Mouse (Mus musculus): ENCODE measurements around the gene Lats1. TPM values are rescaled to one million over a fixed set of nuclear protein-coding genes. Genes with fewer than 3 reads are reported as not detected.

Lats1 gene
- polyA plus RNA-seq, 1 experiment from 2014 or later: 3.1 TPM

- ATAC-seq (ENCODE audit: extremely low read depth, insufficient number of reproducible peaks, low FRiP score, low TSS enrichment): peak; percentile 86
- H3K27me3 ChIP-seq (replicated peaks): no peaks in the 10 kb centered on the region
- peak overlapping the region; percentile 87 for H3K4me2 ChIP-seq
- under 1% methylated on average over 62 of the region's 64 CpGs for WGBS
- H3K4me3 ChIP-seq: peak overlapping the region; percentile 95
- H3K27ac ChIP-seq (replicated peaks): peak overlapping the region; percentile 98
- H3K9ac ChIP-seq: peak overlapping the region; percentile 100
- peaks cover 54% of the 10 kb centered on the region for H3K4me1 ChIP-seq
- H3K9me3 ChIP-seq: no peaks in the 10 kb centered on the region
- peaks cover 32% of the 10 kb centered on the region for H3K36me3 ChIP-seq
Observed at GRCm38 (mm10) chr10:7681343-7682025, 470 bp downstream of the Lats1 start.

GRCm38 (mm10) chr10:7682249-7682648 is 1.2 kb downstream of the Lats1 start:
- Histone ChIP-seq H3K27ac (replicated peaks) (peak overlapping the region; percentile 98; the same call in 1 of the 2 replicates), H3K9me3 (no peaks in the 10 kb centered on the region), H3K36me3 (peaks cover 28% of the 10 kb centered on the region), H3K27me3 (replicated peaks) (no peaks in the 10 kb centered on the region), H3K4me1 (peaks cover 61% of the 10 kb centered on the region), H3K4me2 (peak overlapping the region; percentile 87), H3K4me3 (peak overlapping the region; percentile 95), H3K9ac (peak overlapping the region; percentile 100)
- 50% methylated on average over 3 of the region's 3 CpGs for WGBS
- no peak for ATAC-seq (ENCODE audit: extremely low read depth, insufficient number of reproducible peaks, low FRiP score, low TSS enrichment)

DNA sequence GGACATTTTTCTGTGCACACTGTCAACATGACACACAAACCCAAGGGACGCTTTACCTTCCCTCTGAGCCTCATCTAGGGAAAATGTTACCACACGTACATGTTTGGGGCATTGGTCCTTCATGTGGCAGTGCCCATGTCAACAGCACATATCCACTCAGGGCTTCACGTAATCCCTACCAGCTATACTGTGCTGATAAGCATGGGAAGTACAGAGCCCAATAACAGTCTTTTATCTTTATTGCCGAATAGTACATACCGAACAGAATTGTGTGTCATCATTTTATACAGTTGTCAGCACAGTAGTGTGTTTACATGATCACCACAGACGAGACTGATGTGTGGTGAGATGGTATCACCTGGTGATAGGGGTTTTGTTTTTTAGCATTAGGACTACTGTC is 5.9 kb downstream of the Lats1 start:
- Histone ChIP-seq H3K27me3 (replicated peaks) (no peaks in the 10 kb centered on the region), H3K4me3 (no peak overlapping the region), H3K9ac (no peak overlapping the region), H3K9me3 (no peaks in the 10 kb centered on the region), H3K36me3 (peaks cover 17% of the 10 kb centered on the region), H3K4me2 (no peak overlapping the region), H3K27ac (replicated peaks) (no peak overlapping the region), H3K4me1 (peaks cover 54% of the 10 kb centered on the region)
- ATAC-seq (ENCODE audit: extremely low read depth, insufficient number of reproducible peaks, low FRiP score, low TSS enrichment): no peak
- WGBS: 77% methylated on average over 6 of the region's 6 CpGs

- H3K4me2 ChIP-seq: no peak overlapping the region
- no peak overlapping the region for H3K9ac ChIP-seq
- H3K27me3 ChIP-seq (replicated peaks): no peaks in the 10 kb centered on the region
- ATAC-seq (ENCODE audit: extremely low read depth, insufficient number of reproducible peaks, low FRiP score, low TSS enrichment): no peak
- H3K4me1 ChIP-seq: no peaks in the 10 kb centered on the region
- no peaks in the 10 kb centered on the region for H3K9me3 ChIP-seq
- peaks cover 89% of the 10 kb centered on the region for H3K36me3 ChIP-seq
- no peak overlapping the region for H3K4me3 ChIP-seq
- H3K27ac ChIP-seq (replicated peaks): no peak overlapping the region
Observed at GRCm38 (mm10) chr10:7695286-7695685, 14.3 kb downstream of the Lats1 start.

DNA sequence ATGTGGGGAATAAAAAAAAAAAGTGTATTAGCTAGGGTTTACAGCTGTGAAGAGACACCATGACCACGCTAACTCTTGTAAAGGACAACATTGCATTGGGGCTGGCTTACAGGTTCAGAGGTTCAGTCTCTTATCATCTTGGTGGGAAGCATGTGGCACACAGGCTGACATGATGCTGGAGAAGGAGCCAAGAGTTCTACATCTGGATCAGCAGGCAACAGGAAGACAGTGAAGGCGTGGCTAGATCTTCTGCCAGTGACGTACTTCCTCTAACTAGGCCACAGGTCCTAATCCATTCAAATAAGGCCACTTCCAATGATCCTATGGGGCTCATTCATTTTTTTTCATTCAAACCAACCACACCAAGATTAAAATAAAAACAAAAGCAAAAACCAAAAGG is 19.1 kb downstream of the Lats1 start:
- no peak for ATAC-seq (ENCODE audit: extremely low read depth, insufficient number of reproducible peaks, low FRiP score, low TSS enrichment)
- peaks cover 95% of the 10 kb centered on the region for H3K36me3 ChIP-seq
- no peak overlapping the region for H3K4me2 ChIP-seq
- no peak overlapping the region for H3K9ac ChIP-seq
- no peak overlapping the region for H3K27ac ChIP-seq (replicated peaks)
- H3K27me3 ChIP-seq (replicated peaks): no peaks in the 10 kb centered on the region
- WGBS: 72% methylated on average over 3 of the region's 3 CpGs
- no peaks in the 10 kb centered on the region for H3K9me3 ChIP-seq
- no peaks in the 10 kb centered on the region for H3K4me1 ChIP-seq
- no peak overlapping the region for H3K4me3 ChIP-seq

- Histone ChIP-seq H3K27ac (replicated peaks) (0 out of 2 replicates have a peak overlapping the region, but pooled peaks have one; percentile 12), H3K9ac (0 out of 2 replicates have a peak overlapping the region, but pooled peaks have one; percentile 10), H3K4me2 (no peak overlapping the region), H3K4me3 (no peak overlapping the region), H3K4me1 (no peaks in the 10 kb centered on the region), H3K27me3 (replicated peaks) (no peaks in the 10 kb centered on the region), H3K9me3 (no peaks in the 10 kb centered on the region), H3K36me3 (peaks cover 95% of the 10 kb centered on the region)
- WGBS: 87% methylated on average over 6 of the region's 6 CpGs
- no peak for ATAC-seq (ENCODE audit: extremely low read depth, insufficient number of reproducible peaks, low FRiP score, low TSS enrichment)
Observed at GRCm38 (mm10) chr10:7702586-7702985, 21.6 kb downstream of the Lats1 start.

DNA sequence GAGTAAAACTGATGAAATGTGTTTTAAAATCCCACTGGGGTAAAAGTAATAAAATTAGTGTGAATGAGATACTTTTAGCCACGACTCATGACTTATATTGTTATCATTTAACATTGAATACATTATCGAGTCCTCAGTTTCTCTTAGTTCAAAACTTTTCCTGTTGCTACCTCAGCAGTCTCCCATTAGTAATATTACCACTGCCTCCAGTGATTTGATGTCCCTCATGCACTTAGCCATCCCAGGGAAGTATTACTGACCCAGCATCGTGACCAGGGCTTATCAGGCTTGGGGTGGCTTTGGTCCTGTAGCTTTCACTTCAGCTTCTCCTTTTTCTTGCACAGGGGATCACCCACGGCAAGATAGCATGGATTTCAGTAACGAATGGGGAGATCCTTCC is 29.1 kb downstream of the Lats1 start:
- Histone ChIP-seq H3K4me1 (no peaks in the 10 kb centered on the region), H3K27ac (replicated peaks) (no peak overlapping the region), H3K4me3 (no peak overlapping the region), H3K27me3 (replicated peaks) (no peaks in the 10 kb centered on the region), H3K36me3 (peaks cover 90% of the 10 kb centered on the region), H3K9ac (no peak overlapping the region), H3K9me3 (no peaks in the 10 kb centered on the region), H3K4me2 (no peak overlapping the region)
- WGBS: 87% methylated on average over 5 of the region's 5 CpGs
- no peak for ATAC-seq (ENCODE audit: extremely low read depth, insufficient number of reproducible peaks, low FRiP score, low TSS enrichment)

DNA sequence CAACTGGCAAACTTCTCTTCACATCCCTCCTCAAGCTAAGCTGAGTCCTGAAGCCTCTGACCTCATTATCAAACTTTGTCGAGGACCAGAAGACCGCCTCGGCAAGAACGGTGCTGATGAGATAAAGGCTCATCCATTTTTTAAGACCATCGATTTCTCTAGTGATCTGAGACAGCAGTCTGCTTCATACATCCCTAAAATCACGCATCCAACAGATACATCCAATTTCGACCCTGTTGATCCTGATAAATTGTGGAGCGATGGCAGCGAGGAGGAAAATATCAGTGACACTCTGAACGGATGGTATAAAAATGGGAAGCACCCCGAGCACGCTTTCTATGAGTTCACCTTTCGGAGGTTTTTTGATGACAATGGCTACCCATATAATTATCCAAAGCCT is 31.5 kb downstream of the Lats1 start:
- no peak overlapping the region for H3K27ac ChIP-seq (replicated peaks)
- no peak overlapping the region for H3K9ac ChIP-seq
- H3K9me3 ChIP-seq: no peaks in the 10 kb centered on the region
- no peaks in the 10 kb centered on the region for H3K4me1 ChIP-seq
- no peaks in the 10 kb centered on the region for H3K27me3 ChIP-seq (replicated peaks)
- H3K4me3 ChIP-seq: no peak overlapping the region
- H3K36me3 ChIP-seq: peaks cover 84% of the 10 kb centered on the region
- ATAC-seq (ENCODE audit: extremely low read depth, insufficient number of reproducible peaks, low FRiP score, low TSS enrichment): no peak
- WGBS: 85% methylated on average over 13 of the region's 13 CpGs
- no peak overlapping the region for H3K4me2 ChIP-seq

DNA sequence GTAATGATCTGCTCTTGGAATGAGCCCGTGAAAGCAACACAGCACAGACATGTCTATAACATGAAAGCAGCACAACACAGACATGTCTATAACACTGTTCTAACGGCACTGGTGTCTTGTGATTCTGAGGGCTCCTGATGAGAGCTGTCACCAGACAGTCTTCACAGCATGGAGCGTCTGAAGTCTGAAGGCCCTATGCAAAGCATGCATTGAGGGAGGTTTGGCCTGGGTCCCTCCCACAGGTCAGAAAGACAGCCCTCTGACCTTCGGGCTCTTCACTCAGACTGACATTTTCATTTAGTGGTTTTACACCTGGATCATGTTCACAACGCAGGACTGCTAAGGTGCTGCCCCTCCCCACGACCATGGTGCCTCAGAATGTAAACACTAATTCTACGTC is 34.0 kb downstream of the Lats1 start:
- H3K9ac ChIP-seq: no peak overlapping the region
- no peak for ATAC-seq (ENCODE audit: extremely low read depth, insufficient number of reproducible peaks, low FRiP score, low TSS enrichment)
- H3K4me2 ChIP-seq: no peak overlapping the region
- no peak overlapping the region for H3K27ac ChIP-seq (replicated peaks)
- no peak overlapping the region for H3K4me3 ChIP-seq
- 78% methylated on average over 7 of the region's 7 CpGs for WGBS
- no peaks in the 10 kb centered on the region for H3K27me3 ChIP-seq (replicated peaks)
- no peaks in the 10 kb centered on the region for H3K9me3 ChIP-seq
- no peaks in the 10 kb centered on the region for H3K4me1 ChIP-seq
- peaks cover 72% of the 10 kb centered on the region for H3K36me3 ChIP-seq

DNA sequence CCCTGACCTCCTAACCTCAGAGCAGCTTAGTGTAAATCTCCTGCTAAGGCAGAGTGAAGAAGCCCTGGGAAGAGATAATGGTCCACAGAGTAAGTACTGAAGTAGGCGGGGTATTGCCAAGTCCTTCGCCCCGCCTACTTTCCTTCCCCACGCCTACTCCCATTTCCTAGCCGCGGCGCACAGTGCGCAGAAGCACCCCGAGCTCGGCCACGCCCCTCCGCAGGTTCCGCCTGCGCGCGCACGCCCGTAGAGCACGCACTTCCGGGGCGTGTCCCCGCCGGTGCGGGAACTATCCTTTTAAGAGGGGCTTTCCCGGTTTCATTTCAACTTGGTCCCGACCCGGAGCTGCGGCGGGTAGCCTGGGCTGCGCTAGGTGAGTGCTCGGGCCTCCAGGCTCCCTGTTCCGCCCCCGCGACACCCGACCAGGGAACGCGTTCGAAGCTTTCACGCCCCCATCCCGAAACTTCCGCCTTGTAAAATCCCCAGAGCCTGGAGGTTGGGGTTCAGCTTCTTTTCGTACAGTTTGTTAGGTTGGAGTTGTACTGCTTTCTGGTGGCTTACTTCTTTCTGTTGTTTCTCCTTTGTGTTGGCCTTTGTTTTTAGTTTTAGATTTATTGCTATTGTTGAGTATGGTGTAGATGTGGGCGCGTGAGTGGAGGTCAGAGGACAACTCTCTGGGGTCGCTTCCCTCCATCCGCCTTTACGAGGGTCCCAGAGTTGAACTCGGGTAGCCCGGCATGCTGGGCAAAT is 44.9 kb downstream of the Lats1 start, which contains the start of gene Katna1:
Gene Katna1, plus strand, starts transcription at position 250 of the 750 bp plus-strand sequence.
- Histone ChIP-seq H3K27ac (replicated peaks) (peak within 1 kb of the TSS; percentile 71), H3K27me3 (replicated peaks) (no peaks in the 10 kb centered on the region), H3K4me1 (peaks cover 17% of the 10 kb centered on the region), H3K36me3 (no peaks in the 10 kb centered on the region), H3K9ac (peak within 1 kb of the TSS; percentile 91), H3K9me3 (no peaks in the 10 kb centered on the region), H3K4me3 (peak within 1 kb of the TSS; percentile 75), H3K4me2 (peak within 1 kb of the TSS; percentile 94)
- under 1% methylated on average over 49 of the region's 49 CpGs for WGBS
- peak; percentile 99 for ATAC-seq (ENCODE audit: extremely low read depth, insufficient number of reproducible peaks, low FRiP score, low TSS enrichment)

GRCm38 (mm10) chr10:7726501-7726812 is 45.4 kb downstream of the Lats1 start:
- 0% methylated on average over 8 of the region's 8 CpGs for WGBS
- H3K4me2 ChIP-seq: peak overlapping the region; percentile 94
- no peaks in the 10 kb centered on the region for H3K36me3 ChIP-seq
- H3K27me3 ChIP-seq (replicated peaks): no peaks in the 10 kb centered on the region
- H3K4me3 ChIP-seq: peak overlapping the region; percentile 75
- H3K9me3 ChIP-seq: no peaks in the 10 kb centered on the region
- H3K27ac ChIP-seq (replicated peaks): peak overlapping the region; percentile 71; the same call in 1 of the 2 replicates
- no peak for ATAC-seq (ENCODE audit: extremely low read depth, insufficient number of reproducible peaks, low FRiP score, low TSS enrichment)
- H3K9ac ChIP-seq: peak overlapping the region; percentile 91
- H3K4me1 ChIP-seq: peaks cover 17% of the 10 kb centered on the region
